Mouse (Mus musculus) brain, embryonic 14.5 days (tissue): ENCODE measurements at regions not wholly inside any gene's neighbourhood (a gene's known extent, or its start where the extent isn't known, plus 50 kb on each side); places are given as distances from the start of the nearest gene placed in this dataset.

ENCODE experiments used
- DNase-seq: peaks from one replicate; pipeline ENCODE4 v3.0.0-alpha.2; 2011; ENCODE audit warnings: low read depth
- CTCF ChIP-seq: fragments of 200-500 bp; IDR thresholded peaks from 2 replicates; pipeline ENCODE4 v1.5.1; 2012; ENCODE audit warnings: inconsistent platforms, mild to moderate bottlenecking, moderate library complexity, borderline replicate concordance; ENCODE audit not compliant: insufficient read depth, insufficient read length; ENCODE audit errors: extremely low read depth
- POLR2A ChIP-seq: fragments of 200-500 bp; IDR thresholded peaks from 2 replicates; pipeline ENCODE4 v1.6.1; 2012; ENCODE audit warnings: mild to moderate bottlenecking, inconsistent platforms, borderline replicate concordance; ENCODE audit not compliant: poor library complexity, insufficient read depth, insufficient read length, severe bottlenecking; ENCODE audit errors: extremely low read depth

DNA sequence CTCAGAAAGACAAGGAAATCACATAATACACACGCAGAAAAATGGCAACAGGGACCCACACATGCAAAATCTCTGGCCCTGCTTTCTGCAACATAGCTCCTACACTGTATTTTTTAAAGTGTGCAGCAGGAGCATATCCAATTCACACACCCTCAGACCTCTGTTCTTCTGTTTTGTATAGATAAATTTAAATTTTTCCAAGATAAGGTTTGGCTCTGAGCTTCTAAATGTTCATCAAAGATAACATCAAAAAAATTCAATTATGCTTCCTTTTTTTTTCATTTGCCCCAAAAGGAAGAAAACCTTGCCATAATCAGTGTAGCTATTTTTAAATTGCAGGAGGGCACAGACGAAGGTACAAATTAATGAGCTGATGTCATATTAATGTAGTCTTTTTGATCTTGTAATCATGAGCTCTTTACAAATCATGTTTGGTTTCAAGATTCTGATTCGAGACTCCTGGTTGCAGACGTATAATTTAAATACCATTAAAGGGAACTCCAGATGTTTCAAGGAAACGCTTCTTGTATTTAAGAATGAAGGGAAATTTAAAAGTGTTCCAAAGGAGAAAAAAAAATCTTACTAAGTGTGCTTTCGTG is 1172.8 kb downstream of the Cdh8 start:
- TF ChIP-seq POLR2A (no peak), CTCF (no peak)
- DNase-seq: peak; percentile 53

DNA sequence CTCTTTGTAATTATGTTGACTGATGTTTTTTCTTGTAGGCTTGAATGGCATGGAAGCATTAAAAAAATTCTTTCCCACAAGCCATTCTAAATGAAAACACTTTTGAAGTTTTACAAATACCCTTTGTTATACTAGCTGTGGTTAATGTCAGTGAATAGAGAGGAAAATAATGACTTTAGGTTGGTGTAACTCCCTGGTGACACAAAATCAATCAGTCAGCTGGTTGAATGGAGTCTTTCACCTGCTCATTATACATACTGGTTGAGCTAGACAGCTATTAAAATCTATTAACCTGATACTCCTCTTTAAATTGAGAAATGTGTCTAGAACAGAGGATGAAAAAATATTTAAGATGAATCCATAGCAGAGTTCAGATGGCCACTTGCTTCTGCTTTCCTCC is 1202.3 kb downstream of the Cdh8 start:
- TF ChIP-seq CTCF: no peak
- no peak for TF ChIP-seq POLR2A
- peak; percentile 40 for DNase-seq
